ENCODE assay signal across 8 mouse cellular contexts in the genomic region with DNA sequence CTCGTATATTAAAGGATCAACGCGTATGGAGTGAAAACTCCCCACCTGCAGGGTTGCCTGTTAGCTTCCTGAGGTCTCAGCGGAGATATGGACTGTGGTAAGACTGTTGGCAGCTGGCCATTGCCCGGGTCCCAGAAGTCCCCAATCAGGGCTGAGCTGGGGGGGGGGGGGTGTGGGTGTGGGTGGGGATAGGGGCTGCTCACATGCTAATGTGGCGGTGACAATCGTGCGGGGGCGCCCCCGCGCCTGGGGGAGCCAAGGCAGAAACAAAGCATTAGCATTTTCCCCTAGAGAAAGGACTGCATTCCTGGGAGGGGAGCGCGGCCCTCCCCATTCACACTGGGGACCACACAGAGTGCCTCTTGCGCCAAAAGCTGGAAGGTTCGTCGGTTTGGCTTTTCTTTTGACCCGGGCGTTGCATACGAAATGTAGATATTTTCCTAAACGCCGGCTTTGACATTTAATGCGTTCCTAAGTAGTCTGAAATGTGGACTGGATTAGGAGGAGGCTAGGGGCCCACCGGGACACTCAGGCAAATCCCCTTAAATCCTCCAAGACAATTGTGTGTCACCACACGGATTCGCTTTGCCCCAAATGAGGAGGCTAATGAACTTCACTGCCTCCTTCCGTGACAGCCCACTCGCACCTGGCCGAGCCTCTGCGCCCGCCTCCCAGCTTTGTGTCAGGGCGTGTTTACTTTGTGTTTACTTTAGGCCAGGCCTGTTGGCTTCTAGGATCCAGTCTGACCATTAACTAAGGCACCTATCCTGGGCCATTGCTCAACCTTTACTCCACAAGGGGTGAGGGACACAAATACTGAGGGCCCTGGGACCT. TPM values are rescaled to one million over a fixed set of nuclear protein-coding genes. Genes with fewer than 3 reads are reported as not detected.
A peak's percentile ranks its signal among the peaks of the same experiment; 100 is the strongest.
DNase-seq lines count a peak whose midpoint lies in the region; ATAC-seq and TF ChIP-seq lines count a peak whose summit lies in the region.

No protein-coding gene starts in this region.

- WGBS in heart, adult 2 months: 33% methylated on average over 31 of the region's 31 CpGs
- WGBS in hindbrain, embryonic 11.5 days: 3% methylated on average over 31 of the region's 31 CpGs
- WGBS in liver, adult 2 months: 10% methylated on average over 31 of the region's 31 CpGs
- WGBS in midbrain, postnatal 0 days: 10% methylated on average over 31 of the region's 31 CpGs

- H3K9me3 ChIP-seq in hindbrain, embryonic 11.5 days (ENCODE audit: control insufficient read depth, low read length): no peaks in the 10 kb centered on the region
- no peaks in the 10 kb centered on the region for H3K9me3 ChIP-seq in midbrain, postnatal 0 days (ENCODE audit: low read length)

- no peak for TF ChIP-seq EP300 in heart, adult 2 months (IDR thresholded peaks at IDR 0.05; ENCODE audit: insufficient read depth, low read depth, low read length)

- H3K36me3 ChIP-seq in heart, adult 2 months (ENCODE audit: control insufficient read depth, insufficient read depth, low read length): no peaks in the 10 kb centered on the region
- H3K36me3 ChIP-seq in hindbrain, embryonic 11.5 days (ENCODE audit: control insufficient read depth, insufficient read depth, low read length): no peaks in the 10 kb centered on the region
- peaks cover 2% of the 10 kb centered on the region; the same call in 1 of the 2 replicates for H3K36me3 ChIP-seq in liver, adult 2 months (ENCODE audit: control insufficient read depth, insufficient read depth, low read length)
- peaks cover 15% of the 10 kb centered on the region; the same call in 1 of the 2 replicates for H3K36me3 ChIP-seq in midbrain, postnatal 0 days (ENCODE audit: insufficient read depth, low read length)

- no peaks in the 10 kb centered on the region for H3K27me3 ChIP-seq in heart, adult 2 months (ENCODE audit: control insufficient read depth, insufficient read depth, low read length)
- no peaks in the 10 kb centered on the region for H3K27me3 ChIP-seq in hindbrain, embryonic 11.5 days (ENCODE audit: control insufficient read depth, insufficient read depth, low read length)
- no peaks in the 10 kb centered on the region for H3K27me3 ChIP-seq in liver, adult 2 months (ENCODE audit: control insufficient read depth, insufficient read depth, low read length)
- no peaks in the 10 kb centered on the region for H3K27me3 ChIP-seq in midbrain, postnatal 0 days (ENCODE audit: insufficient read depth, low read length)

- ATAC-seq in hindbrain, embryonic 11.5 days (ENCODE audit: low FRiP score): peak; percentile 93
- no peak; the same call in 1 of the 2 replicates for ATAC-seq in midbrain, postnatal 0 days (ENCODE audit: low FRiP score)

- H3K4me3 ChIP-seq in heart, adult 2 months: peak overlapping the region; percentile 29
- peak overlapping the region; percentile 54 for H3K4me3 ChIP-seq in brown adipose tissue, adult 24 weeks (ENCODE audit: insufficient read depth, low read depth, low read length)
- peak overlapping the region; percentile 27 for H3K4me3 ChIP-seq in hindbrain, embryonic 11.5 days (ENCODE audit: low read depth, low read length)
- peak overlapping the region; percentile 53 for H3K4me3 ChIP-seq in liver, adult 2 months (ENCODE audit: insufficient read depth, low read depth, low read length)
- peak overlapping the region; percentile 14 for H3K4me3 ChIP-seq in midbrain, postnatal 0 days (ENCODE audit: low read depth, low read length)

- H3K4me1 ChIP-seq in heart, adult 2 months (ENCODE audit: control insufficient read depth, insufficient read depth, low read length): peaks cover 2% of the 10 kb centered on the region; the same call in 1 of the 2 replicates
- no peaks in the 10 kb centered on the region; the same call in 1 of the 2 replicates for H3K4me1 ChIP-seq in brown adipose tissue, adult 24 weeks (ENCODE audit: control insufficient read depth, insufficient read depth, insufficient read length, low read length)
- peaks cover 2% of the 10 kb centered on the region; the same call in 1 of the 2 replicates for H3K4me1 ChIP-seq in hindbrain, embryonic 11.5 days (replicated peaks; ENCODE audit: control insufficient read depth, insufficient read depth, low read length)
- H3K4me1 ChIP-seq in liver, adult 2 months (ENCODE audit: control insufficient read depth, insufficient read depth, low read length): no peaks in the 10 kb centered on the region
- H3K4me1 ChIP-seq in midbrain, postnatal 0 days (ENCODE audit: insufficient read depth, low read length): peaks cover 4% of the 10 kb centered on the region; the same call in 1 of the 2 replicates

- H3K79me2 ChIP-seq in heart, adult 2 months (replicated peaks; ENCODE audit: control insufficient read depth, insufficient read depth, low read length): no peaks in the 10 kb centered on the region
- H3K79me2 ChIP-seq in liver, adult 2 months (ENCODE audit: control insufficient read depth, insufficient read depth, low read length): no peaks in the 10 kb centered on the region

- H3K9ac ChIP-seq in heart, adult 2 months (ENCODE audit: low read depth, low read length): peak overlapping the region; percentile 74
- H3K9ac ChIP-seq in hindbrain, embryonic 11.5 days (ENCODE audit: low read depth, low read length): 0 out of 2 replicates have a peak overlapping the region, but pooled peaks have one; percentile 11
- H3K9ac ChIP-seq in liver, adult 2 months (ENCODE audit: low read depth, low read length): peak overlapping the region; percentile 65
- no peak overlapping the region for H3K9ac ChIP-seq in midbrain, postnatal 0 days (replicated peaks; ENCODE audit: low read length, poor library complexity, severe bottlenecking)

- peak overlapping the region; percentile 31; the same call in 1 of the 2 replicates for H3K27ac ChIP-seq in heart, adult 2 months
- 0 out of 2 replicates have a peak overlapping the region, but pooled peaks have one; percentile 44 for H3K27ac ChIP-seq in brown adipose tissue, adult 24 weeks (replicated peaks; ENCODE audit: low read depth, low read length)
- H3K27ac ChIP-seq in hindbrain, embryonic 11.5 days (ENCODE audit: low read depth, low read length): peak overlapping the region; percentile 56; the same call in 1 of the 2 replicates
- peak overlapping the region; percentile 79 for H3K27ac ChIP-seq in liver, adult 2 months (replicated peaks; ENCODE audit: insufficient read depth, low read depth, low read length)
- H3K27ac ChIP-seq in midbrain, postnatal 0 days (ENCODE audit: low read depth, low read length): no peak overlapping the region

- intact Hi-C loops in heart, adult 2 months (cut with DNase I): loop anchor here (10.0 kb wide), 1 partner anchor 170 kb away; no protein-coding TSS in a partner anchor
- intact Hi-C loops in heart, postnatal 36 days (cut with DNase I): loop anchor here (5.0 kb wide), 1 partner anchor 167 kb away; no protein-coding TSS in a partner anchor

- peak overlapping the region; percentile 58 for H3K4me2 ChIP-seq in hindbrain, embryonic 11.5 days (replicated peaks; ENCODE audit: low read depth, low read length)
- H3K4me2 ChIP-seq in midbrain, postnatal 0 days (ENCODE audit: low read depth, low read length, poor library complexity, severe bottlenecking): peak overlapping the region; percentile 48

- DNase-seq in heart, adult 2 months: no peak
- no peak for DNase-seq in heart, postnatal 36 days
- peak; percentile 62 for DNase-seq in hindbrain, embryonic 11.5 days (ENCODE audit: low spot score)
- DNase-seq in liver, adult 2 months (ENCODE audit: extremely low read depth, low read depth, low spot score): peak; percentile 93
- DNase-seq in midbrain, postnatal 0 days (ENCODE audit: low spot score): peak; percentile 35
- DNase-seq in urinary bladder, postnatal 14 days (ENCODE audit: low spot score): no peak
- no peak for DNase-seq in left cerebral cortex, adult 9 months (ENCODE audit: low spot score in 2 of 2)

- no peak for TF ChIP-seq CTCF in heart, adult 2 months (IDR thresholded peaks at IDR 0.05)
- TF ChIP-seq CTCF in liver, adult 2 months (IDR thresholded peaks at IDR 0.05; ENCODE audit: low read depth, low read length): no peak
- no peak for TF ChIP-seq CTCF in midbrain, postnatal 0 days (IDR thresholded peaks at IDR 0.05)

- no peak for TF ChIP-seq POLR2A in heart, adult 2 months (IDR thresholded peaks at IDR 0.05; ENCODE audit: insufficient read depth, low read depth, low read length)
- TF ChIP-seq POLR2A in liver, adult 2 months (IDR thresholded peaks at IDR 0.05; ENCODE audit: extremely low read depth, insufficient read depth, low read length): 0 out of 2 replicates have a peak, but pooled peaks have one; percentile 26

RNA-seq across cellular contexts. Expression of gene Trim71, which starts 20.2 kb away (rescaled TPM):
- not detected for total RNA-seq in heart, adult 2 months (2021)
- not detected in 2 replicates for polyA plus RNA-seq in heart, adult 2 months (2012; rRNA removed)
- total RNA-seq in heart, postnatal 36 days (2021): not detected
- polyA plus RNA-seq in brown adipose tissue, adult 24 weeks (2012; ENCODE audit: insufficient read depth, insufficient read length, missing spikeins): not detected in 2 replicates
- 1.9 and 2.7 TPM in 2 replicates for polyA plus RNA-seq in hindbrain, embryonic 11.5 days (2014; fragmentation: Nextera tagmentation; extraction: Ambion mirVana)
- under 0.01 TPM in 1 of 2 replicates, not detected in the other for total RNA-seq in liver, adult 2 months (2014; rRNA removed)
- 0.02 TPM in 1 of 2 replicates, not detected in the other for polyA plus RNA-seq in liver, adult 2 months (2012; rRNA removed)
- 0.14 and 0.27 TPM in 2 replicates for total RNA-seq in midbrain, postnatal 0 days (2014; rRNA removed)
- 0.14 and 0.15 TPM in 2 replicates for polyA plus RNA-seq in midbrain, postnatal 0 days (2015; fragmentation: Nextera tagmentation; extraction: Ambion mirVana)

RNA-seq across cellular contexts. Expression of gene Cnot10, which starts 55.6 kb away (rescaled TPM):
- 10 to 100 TPM; 22.5 to 23.5 TPM for total RNA-seq in heart, adult 2 months (2021)
- 16.8 and 26.2 TPM in 2 replicates for polyA plus RNA-seq in heart, adult 2 months (2012; rRNA removed)
- 10 to 100 TPM; 21.2 to 23.0 TPM for total RNA-seq in heart, postnatal 36 days (2021)
- 11.6 and 13.2 TPM in 2 replicates for polyA plus RNA-seq in brown adipose tissue, adult 24 weeks (2012; ENCODE audit: insufficient read depth, insufficient read length, missing spikeins)
- 60.7 and 64.2 TPM in 2 replicates for polyA plus RNA-seq in hindbrain, embryonic 11.5 days (2014; fragmentation: Nextera tagmentation; extraction: Ambion mirVana)
- total RNA-seq in liver, adult 2 months (2014; rRNA removed): 15.2 and 15.4 TPM in 2 replicates
- polyA plus RNA-seq in liver, adult 2 months (2012; rRNA removed): 9.4 and 10.7 TPM in 2 replicates
- 34.7 and 43.2 TPM in 2 replicates for total RNA-seq in midbrain, postnatal 0 days (2014; rRNA removed)
- 47.2 and 50.1 TPM in 2 replicates for polyA plus RNA-seq in midbrain, postnatal 0 days (2015; fragmentation: Nextera tagmentation; extraction: Ambion mirVana)

Comparison
In these comparisons a context has a peak if more than half of its experiments do, and no peak if none do; other contexts are left out.
1. DNase-seq: peak in hindbrain, embryonic 11.5 days (single experiment), liver, adult 2 months (single experiment) and midbrain, postnatal 0 days (single experiment); none in heart, adult 2 months (0 of 2), heart, postnatal 36 days (0 of 2), urinary bladder, postnatal 14 days (single experiment) and left cerebral cortex, adult 9 months (0 of 2).
2. Peak in every context shown above with its lines, with median percentiles within 50 percentile points of each other: H3K4me3 ChIP-seq.